Mouse (Mus musculus): Measurements from ENCODE around the gene Pld4.

- TF ChIP-seq CTCF (IDR thresholded peaks at IDR 0.05; ENCODE audit: control insufficient read depth, insufficient read depth, insufficient replicate concordance, low read depth, low read length) (no peak), POLR2A (IDR thresholded peaks at IDR 0.05; ENCODE audit: control insufficient read depth, low read depth, low read length) (no peak)
These were observed 9.5 kb upstream of the Pld4 start for GRCm38 (mm10) chr12:112750976-112751375.
